Mouse (Mus musculus): ENCODE measurements around the gene Dcst1. TPM values are rescaled to one million over a fixed set of nuclear protein-coding genes. Genes with fewer than 3 reads are reported as not detected.

Dcst1 gene
- polyA plus RNA-seq, 1 experiment from 2014 or later = 0.99 TPM

DNA sequence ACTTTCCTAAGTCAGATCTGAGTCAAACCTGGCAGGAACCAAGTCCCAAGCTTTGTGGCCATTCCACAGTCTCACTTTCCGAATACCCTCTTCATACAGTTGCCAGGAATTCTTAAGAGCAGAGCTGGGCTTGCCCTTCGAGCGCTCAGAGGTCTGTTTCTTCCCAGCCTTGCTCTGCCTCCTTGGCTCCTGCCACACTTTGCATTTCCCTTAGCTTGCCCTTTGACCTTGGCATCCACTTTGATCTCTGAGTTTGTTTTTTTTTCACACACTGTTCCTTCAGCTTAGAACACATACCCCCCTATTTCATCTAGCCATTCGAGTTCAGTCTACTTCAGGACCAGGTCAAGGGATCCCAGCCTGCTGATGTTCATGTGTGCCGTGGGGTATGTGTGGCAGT, 13.8 kb downstream of the Dcst1 start:
- no peak overlapping the region for H3K9ac ChIP-seq

GRCm38 (mm10) chr3:89349869-89350501, 15.1 kb downstream of the Dcst1 start, which contains the start of gene Adam15:
Gene Adam15, minus strand, starts transcription at chr3:89349996.
- Histone ChIP-seq H3K27ac (peak within 1 kb of the TSS; percentile 89), H3K4me2 (peak within 1 kb of the TSS; percentile 86), H3K4me1 (peaks cover 20% of the 10 kb centered on the region), H3K36me3 (replicated peaks) (no peaks in the 10 kb centered on the region), H3K4me3 (peak within 1 kb of the TSS; percentile 54), H3K9me3 (no peaks in the 10 kb centered on the region), H3K27me3 (replicated peaks) (peaks cover 8% of the 10 kb centered on the region; the same call in 1 of the 2 replicates), H3K9ac (peak within 1 kb of the TSS; percentile 68)
- WGBS = 0% methylated on average over 59 of the region's 59 CpGs
- ATAC-seq (replicated peaks) = peak; percentile 93

More for the DNA sequence above, 13.8 kb downstream of the Dcst1 start:
- Histone ChIP-seq H3K27ac (no peak overlapping the region), H3K9me3 (no peaks in the 10 kb centered on the region), H3K27me3 (replicated peaks) (peaks cover 8% of the 10 kb centered on the region; the same call in 1 of the 2 replicates), H3K4me3 (no peak overlapping the region), H3K36me3 (replicated peaks) (no peaks in the 10 kb centered on the region), H3K4me2 (no peak overlapping the region), H3K4me1 (peaks cover 20% of the 10 kb centered on the region)
- ATAC-seq (replicated peaks) = no peak
- WGBS = 82% methylated on average over 5 of the region's 5 CpGs

GRCm38 (mm10) chr3:89348911-89349868, 15.9 kb downstream of the Dcst1 start:
- Histone ChIP-seq H3K36me3 (replicated peaks) (no peaks in the 10 kb centered on the region), H3K9me3 (no peaks in the 10 kb centered on the region), H3K9ac (peak overlapping the region; percentile 68), H3K4me1 (peaks cover 18% of the 10 kb centered on the region), H3K4me2 (peak overlapping the region; percentile 86), H3K27me3 (replicated peaks) (peaks cover 8% of the 10 kb centered on the region; the same call in 1 of the 2 replicates), H3K4me3 (peak overlapping the region; percentile 54), H3K27ac (peak overlapping the region; percentile 89)
- peak; percentile 53 for ATAC-seq (replicated peaks)
- under 1% methylated on average over 38 of the region's 38 CpGs for WGBS

DNA sequence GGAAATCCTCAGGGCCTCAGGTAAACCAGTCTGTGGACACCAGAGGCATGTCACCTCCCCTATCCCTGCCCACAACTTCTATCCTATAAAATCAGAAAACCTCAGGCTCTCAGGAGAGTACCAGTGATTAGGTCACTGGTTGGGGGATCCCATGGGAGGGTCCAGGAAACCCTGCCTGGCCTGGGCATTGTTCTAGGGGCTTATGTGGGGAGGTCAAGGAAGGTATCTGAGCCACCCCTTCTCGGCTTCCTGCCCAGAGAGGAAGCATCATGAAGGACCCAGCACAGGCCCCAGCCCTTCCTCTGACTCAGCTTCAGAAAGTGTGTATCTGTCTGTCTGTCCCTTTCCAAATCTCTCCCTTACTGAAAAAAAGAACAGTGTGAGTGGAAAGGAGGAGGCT, 17.1 kb downstream of the Dcst1 start:
- peaks cover 8% of the 10 kb centered on the region; the same call in 1 of the 2 replicates for H3K27me3 ChIP-seq (replicated peaks)
- 65% methylated on average over 1 of the region's 1 CpGs for WGBS
- H3K36me3 ChIP-seq (replicated peaks) = no peaks in the 10 kb centered on the region
- peaks cover 18% of the 10 kb centered on the region for H3K4me1 ChIP-seq
- H3K27ac ChIP-seq = no peak overlapping the region
- H3K9me3 ChIP-seq = no peaks in the 10 kb centered on the region
- no peak overlapping the region for H3K4me3 ChIP-seq
- no peak for ATAC-seq (replicated peaks)
- no peak overlapping the region for H3K4me2 ChIP-seq
- no peak overlapping the region for H3K9ac ChIP-seq

GRCm38 (mm10) chr3:89346815-89347540, 18.1 kb downstream of the Dcst1 start:
- no peak for ATAC-seq (replicated peaks)
- WGBS = 87% methylated on average over 10 of the region's 10 CpGs
- no peaks in the 10 kb centered on the region for H3K9me3 ChIP-seq
- no peaks in the 10 kb centered on the region for H3K36me3 ChIP-seq (replicated peaks)
- H3K4me3 ChIP-seq = no peak overlapping the region
- H3K4me2 ChIP-seq = no peak overlapping the region
- H3K27ac ChIP-seq = no peak overlapping the region
- peaks cover 8% of the 10 kb centered on the region; the same call in 1 of the 2 replicates for H3K27me3 ChIP-seq (replicated peaks)
- peaks cover 18% of the 10 kb centered on the region for H3K4me1 ChIP-seq
- no peak overlapping the region for H3K9ac ChIP-seq

DNA sequence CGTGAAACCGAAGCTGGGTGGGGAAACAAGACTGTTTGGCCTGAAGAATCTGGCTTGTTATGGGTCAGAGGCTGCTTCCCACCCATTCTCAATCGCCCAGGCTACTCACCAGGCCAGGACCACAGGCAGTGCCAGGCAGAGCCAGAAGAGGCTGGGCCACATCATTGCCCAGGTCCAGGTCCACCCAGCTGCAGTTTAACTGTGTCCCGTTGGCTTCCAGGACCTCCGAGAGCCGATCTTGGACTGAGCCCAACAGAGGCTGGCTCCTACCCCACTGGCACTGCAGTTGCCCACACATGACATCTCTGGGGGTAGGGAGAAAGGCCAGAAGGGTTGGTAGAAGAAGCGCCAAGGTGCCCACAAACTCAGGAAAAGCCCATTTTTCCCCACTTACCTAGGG, 21.8 kb downstream of the Dcst1 start:
- no peak for ATAC-seq (replicated peaks)
- Histone ChIP-seq H3K9ac (no peak overlapping the region), H3K4me2 (no peak overlapping the region), H3K27ac (no peak overlapping the region), H3K36me3 (replicated peaks) (no peaks in the 10 kb centered on the region), H3K9me3 (no peaks in the 10 kb centered on the region), H3K27me3 (replicated peaks) (peaks cover 8% of the 10 kb centered on the region; the same call in 1 of the 2 replicates), H3K4me1 (peaks cover 25% of the 10 kb centered on the region), H3K4me3 (no peak overlapping the region)
- 86% methylated on average over 7 of the region's 7 CpGs for WGBS

DNA sequence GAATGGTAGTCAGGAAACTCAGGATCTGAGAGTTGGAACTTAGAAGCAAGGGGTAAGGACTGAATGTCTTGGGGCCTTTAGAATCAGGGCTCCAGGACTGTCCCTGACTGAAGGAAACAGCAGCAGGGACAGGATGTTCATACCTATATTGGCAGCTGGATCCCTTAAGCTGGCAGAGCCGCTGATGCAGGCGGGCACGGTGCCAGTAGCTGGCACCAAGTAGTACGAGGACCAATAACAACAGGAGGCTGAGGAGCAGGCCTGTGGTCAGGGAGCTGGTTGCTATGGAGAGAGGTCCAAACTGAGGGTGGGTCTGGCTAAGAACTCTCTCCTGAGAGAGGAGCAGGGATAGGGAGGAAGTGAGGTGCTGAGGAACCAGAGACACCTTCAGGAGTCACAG, 23.3 kb downstream of the Dcst1 start:
- Histone ChIP-seq H3K36me3 (replicated peaks) (no peaks in the 10 kb centered on the region), H3K4me3 (no peak overlapping the region), H3K27ac (no peak overlapping the region), H3K9me3 (no peaks in the 10 kb centered on the region), H3K4me1 (peaks cover 38% of the 10 kb centered on the region), H3K9ac (no peak overlapping the region), H3K4me2 (no peak overlapping the region), H3K27me3 (replicated peaks) (peaks cover 2% of the 10 kb centered on the region; the same call in 1 of the 2 replicates)
- 70% methylated on average over 4 of the region's 4 CpGs for WGBS
- no peak for ATAC-seq (replicated peaks)

- peak overlapping the region; percentile 73 for H3K4me2 ChIP-seq
- peaks cover 44% of the 10 kb centered on the region for H3K4me1 ChIP-seq
- peak overlapping the region; percentile 41 for H3K4me3 ChIP-seq
- peak overlapping the region; percentile 43 for H3K9ac ChIP-seq
- no peaks in the 10 kb centered on the region for H3K36me3 ChIP-seq (replicated peaks)
- peak; percentile 21 for ATAC-seq (replicated peaks)
- H3K27ac ChIP-seq = no peak overlapping the region
- H3K27me3 ChIP-seq (replicated peaks) = no peaks in the 10 kb centered on the region
- 3% methylated on average over 11 of the region's 11 CpGs for WGBS
- no peaks in the 10 kb centered on the region for H3K9me3 ChIP-seq
These were observed 24.6 kb downstream of the Dcst1 start for GRCm38 (mm10) chr3:89340465-89340864.

DNA sequence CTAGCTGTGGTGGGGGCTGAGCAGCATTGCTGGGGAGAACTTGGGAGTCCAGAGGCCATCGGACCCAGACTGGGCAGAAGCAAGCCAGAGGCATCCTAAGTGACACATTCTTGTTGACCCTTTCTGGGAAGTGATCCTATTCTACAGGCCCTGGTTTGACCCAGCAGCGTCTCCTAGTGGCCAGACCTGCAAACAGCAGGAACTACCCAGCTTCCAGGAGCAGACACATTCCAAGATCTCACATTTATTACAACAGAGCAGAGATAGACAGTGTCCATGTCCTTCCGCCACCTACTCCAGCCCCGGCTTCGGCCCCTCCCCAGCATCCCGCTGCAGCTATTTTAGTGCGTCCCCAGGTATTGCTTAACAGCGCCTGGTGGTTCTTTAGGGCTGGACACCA, 25.6 kb downstream of the Dcst1 start:
- H3K27ac ChIP-seq = no peak overlapping the region
- WGBS = 23% methylated on average over 8 of the region's 8 CpGs
- H3K4me2 ChIP-seq = no peak overlapping the region
- no peak overlapping the region for H3K4me3 ChIP-seq
- no peaks in the 10 kb centered on the region for H3K9me3 ChIP-seq
- no peaks in the 10 kb centered on the region for H3K27me3 ChIP-seq (replicated peaks)
- ATAC-seq (replicated peaks) = no peak
- peaks cover 44% of the 10 kb centered on the region for H3K4me1 ChIP-seq
- no peak overlapping the region for H3K9ac ChIP-seq
- H3K36me3 ChIP-seq (replicated peaks) = no peaks in the 10 kb centered on the region

GRCm38 (mm10) chr3:89337721-89338578, 27.1 kb downstream of the Dcst1 start, which contains the start of gene Efna4:
Gene Efna4, minus strand, starts transcription at chr3:89338028.
- H3K27ac ChIP-seq = peak within 1 kb of the TSS; percentile 66
- H3K9ac ChIP-seq = peak within 1 kb of the TSS; percentile 69
- peak; percentile 59 for ATAC-seq (replicated peaks)
- H3K4me2 ChIP-seq = peak within 1 kb of the TSS; percentile 97
- peak within 1 kb of the TSS; percentile 59 for H3K4me3 ChIP-seq
- no peaks in the 10 kb centered on the region for H3K27me3 ChIP-seq (replicated peaks)
- no peaks in the 10 kb centered on the region for H3K9me3 ChIP-seq
- peaks cover 47% of the 10 kb centered on the region for H3K4me1 ChIP-seq
- no peaks in the 10 kb centered on the region for H3K36me3 ChIP-seq (replicated peaks)
- whole genome bisulfite sequencing = under 1% methylated on average over 43 of the region's 44 CpGs

- ATAC-seq (replicated peaks) = no peak; the same call in 1 of the 2 replicates
- H3K9me3 ChIP-seq = no peaks in the 10 kb centered on the region
- 1% methylated on average over 21 of the region's 21 CpGs for WGBS
- H3K4me2 ChIP-seq = peak overlapping the region; percentile 97
- no peaks in the 10 kb centered on the region for H3K36me3 ChIP-seq (replicated peaks)
- H3K4me1 ChIP-seq = peaks cover 55% of the 10 kb centered on the region
- H3K4me3 ChIP-seq = peak overlapping the region; percentile 59
- H3K9ac ChIP-seq = peak overlapping the region; percentile 69
- H3K27me3 ChIP-seq (replicated peaks) = no peaks in the 10 kb centered on the region
- H3K27ac ChIP-seq = peak overlapping the region; percentile 66
These were observed 27.9 kb downstream of the Dcst1 start for GRCm38 (mm10) chr3:89337062-89337720.
